Mouse (Mus musculus) adrenal gland, adult 10 weeks (tissue): ENCODE data around the gene Cyp46a1. TPM values are rescaled to one million over a fixed set of nuclear protein-coding genes. Genes with fewer than 3 reads are reported as not detected.

Experiments
- polyA plus RNA-seq: library from polyadenylated mRNA; stranded (reverse); fragments of 350-450 nt; fragmentation: Illumina TruSeq; extraction: RNeasy Lipid Tissue Mini Kit (QIAGEN cat#74804); gene quantifications from one replicate; pipeline ENCODE4 v1.2.3, GENCODE M21; 2014; ENCODE audit warnings: low read depth, low replicate concordance

Cyp46a1 gene
- not detected for polyA plus RNA-seq

GRCm38 (mm10) chr12:108333895-108334445 is at the start of gene Cyp46a1:
Cyp46a1 (plus strand) TSS chr12:108334381.

GRCm38 (mm10) chr12:108305812-108306794 is 28.1 kb upstream of the Cyp46a1 start, which contains the start of gene Hhipl1:
Hhipl1 (plus strand) TSS chr12:108306270.

DNA sequence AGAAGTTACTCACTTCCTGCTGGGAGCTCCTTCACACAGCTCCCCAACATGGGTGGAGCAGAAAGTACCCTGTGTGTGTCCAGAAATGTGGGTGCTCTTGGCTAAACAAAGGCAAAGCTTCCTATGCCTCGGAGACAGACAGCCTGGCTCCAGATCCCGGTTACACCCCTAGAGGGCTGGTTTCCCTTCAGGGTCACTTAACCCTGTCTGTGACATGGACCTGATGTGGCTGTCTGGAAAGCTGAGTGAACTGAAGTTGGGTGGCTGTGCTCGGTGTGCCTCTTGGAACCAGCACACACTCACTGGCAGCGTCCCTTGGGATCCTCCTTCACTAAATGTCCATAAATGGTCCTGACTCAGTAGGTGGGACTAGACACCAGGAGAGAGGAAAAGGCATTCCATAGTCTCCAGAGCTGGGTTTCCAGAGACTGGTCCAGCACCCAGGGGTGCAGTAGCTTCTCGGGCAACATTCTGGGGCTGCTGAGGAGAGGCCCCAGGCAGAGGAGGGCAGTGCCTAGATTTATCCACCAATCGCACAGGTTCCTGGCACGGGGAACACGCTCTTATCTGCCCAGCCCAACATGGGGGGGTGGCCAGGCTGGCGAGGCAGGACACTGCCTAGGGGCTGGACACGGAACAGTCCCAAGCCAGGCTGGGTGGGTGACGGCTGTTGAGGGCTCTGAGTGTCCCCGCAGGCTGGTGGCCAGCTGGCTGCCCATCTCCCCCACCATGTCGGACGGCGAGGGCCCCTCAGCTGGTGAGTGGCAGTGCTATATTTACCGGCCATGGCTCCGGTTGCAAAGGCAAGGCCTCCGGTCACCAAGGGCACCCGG is 36.6 kb downstream of the Cyp46a1 start, which contains the start of gene Eml1:
TSS of gene Eml1 (plus strand) at position 362 of the 833 bp plus-strand sequence.

Other genes with a start within 250 kb of the Cyp46a1 start
- 189 TPM for gene Setd3, start 155.1 kb upstream of the Cyp46a1 start, polyA plus RNA-seq
- 23.8 TPM for gene Ccnk, start 154.8 kb upstream of the Cyp46a1 start, polyA plus RNA-seq
- 1.4 TPM for gene Ccdc85c, start 59.0 kb upstream of the Cyp46a1 start, polyA plus RNA-seq
- gene Hhipl1, start 28.1 kb upstream of the Cyp46a1 start, polyA plus RNA-seq: not detected
- 13.8 TPM for gene Eml1, start 36.6 kb downstream of the Cyp46a1 start, polyA plus RNA-seq
- 59.4 TPM for gene Evl, start 220.3 kb downstream of the Cyp46a1 start, polyA plus RNA-seq